Mouse (Mus musculus) heart, adult 2 months (tissue): ENCODE measurements at regions not wholly inside any gene's neighbourhood (a gene's known extent, or its start where the extent isn't known, plus 50 kb on each side); places are given as distances from the start of the nearest gene placed in this dataset.

Source experiments
- DNase-seq, 2 experiments: peaks; one replicate each; pipeline ENCODE4 v3.0.0; 2021
- H3K27ac ChIP-seq: fragments of 200-600 bp; 2 replicates; pipeline ENCODE4 v1.8.1; 2022
- H3K27me3 ChIP-seq: fragments of 200-500 bp; 2 replicates; pipeline ENCODE4 v1.6.1; 2012; ENCODE audit warnings: mild to moderate bottlenecking, low read length, inconsistent platforms, mixed read lengths; ENCODE audit not compliant: control insufficient read depth, insufficient read depth
- H3K36me3 ChIP-seq: fragments of 200-500 bp; 2 replicates; pipeline ENCODE4 v1.6.1; 2012; ENCODE audit warnings: low read length, inconsistent platforms; ENCODE audit not compliant: control insufficient read depth, insufficient read depth
- H3K4me1 ChIP-seq: fragments of 200-500 bp; 2 replicates; pipeline ENCODE4 v1.6.1; 2011; ENCODE audit warnings: low read length; ENCODE audit not compliant: control insufficient read depth, insufficient read depth
- H3K4me3 ChIP-seq: fragments of 200-600 bp; 2 replicates; pipeline ENCODE4 v1.8.1; 2022
- H3K79me2 ChIP-seq: fragments of 200-500 bp; replicated peaks from 2 replicates; pipeline ENCODE4 v1.6.1; 2012; ENCODE audit warnings: mild to moderate bottlenecking, inconsistent platforms, low read length, moderate library complexity, mixed read lengths; ENCODE audit not compliant: control insufficient read depth, insufficient read depth
- H3K9ac ChIP-seq: fragments of 200-500 bp; 2 replicates; pipeline ENCODE4 v1.6.1; 2012; ENCODE audit warnings: low read depth, mild to moderate bottlenecking, control low read depth, inconsistent platforms, low read length, mixed read lengths
- CTCF ChIP-seq: fragments of 200-600 bp; IDR thresholded peaks from 2 replicates; pipeline ENCODE4 v1.8.1; 2022; ENCODE audit warnings: antibody characterized with exemption, mild to moderate bottlenecking, moderate library complexity
- EP300 ChIP-seq: fragments of 200-500 bp; IDR thresholded peaks from 2 replicates; pipeline ENCODE4 v1.6.1; 2011; ENCODE audit warnings: low read depth, low read length, control low read depth; ENCODE audit not compliant: insufficient read depth
- POLR2A ChIP-seq: fragments of 200-500 bp; IDR thresholded peaks from 2 replicates; pipeline ENCODE4 v1.6.1; 2011; ENCODE audit warnings: mild to moderate bottlenecking, low read depth, low read length, control low read depth; ENCODE audit not compliant: insufficient read depth
- WGBS: fragments of 180-500 bp; shearing (Covaris S2); methylation state at CpG from one replicate; pipeline ENCODE4 v1.1.7; 2018; 5-methylcytosine and 5-hydroxymethylcytosine counted together
- intact Hi-C: fragments of 180-260 bp; cut with DNase I; formaldehyde crosslinking; loops from one replicate; pipeline ENCODE4 v1.15.1; 2025

DNA sequence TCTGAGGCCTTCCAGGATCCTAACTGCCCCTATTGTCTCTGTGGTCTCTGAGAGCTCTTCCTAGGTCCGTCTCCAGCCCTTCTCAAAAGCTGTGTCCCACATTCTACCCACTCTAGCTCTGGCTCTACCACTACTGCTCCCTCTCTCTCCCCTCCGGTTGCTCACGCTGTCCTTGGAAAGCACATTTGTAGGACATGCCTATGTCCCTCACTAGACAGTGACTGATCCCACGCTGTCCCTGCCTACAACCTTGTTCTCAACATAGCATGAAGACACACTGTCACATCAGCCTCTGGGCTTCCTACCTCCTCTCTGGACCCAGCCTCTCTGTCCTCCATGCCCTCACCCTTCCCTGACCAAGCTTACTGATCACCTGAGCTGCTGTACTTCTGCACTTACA, 148.5 kb upstream of the Klf14 start:
- Histone ChIP-seq H3K9ac (no peak overlapping the region), H3K27ac (peak overlapping the region; percentile 34), H3K36me3 (peaks cover 8% of the 10 kb centered on the region), H3K4me1 (peaks cover 30% of the 10 kb centered on the region), H3K79me2 (peaks cover 15% of the 10 kb centered on the region), H3K27me3 (no peaks in the 10 kb centered on the region), H3K4me3 (no peak overlapping the region)
- intact Hi-C loops = no loop called here
- TF ChIP-seq POLR2A (no peak), EP300 (no peak), CTCF (no peak)
- no peak for DNase-seq
- WGBS = 62% methylated on average over 4 of the region's 4 CpGs

DNA sequence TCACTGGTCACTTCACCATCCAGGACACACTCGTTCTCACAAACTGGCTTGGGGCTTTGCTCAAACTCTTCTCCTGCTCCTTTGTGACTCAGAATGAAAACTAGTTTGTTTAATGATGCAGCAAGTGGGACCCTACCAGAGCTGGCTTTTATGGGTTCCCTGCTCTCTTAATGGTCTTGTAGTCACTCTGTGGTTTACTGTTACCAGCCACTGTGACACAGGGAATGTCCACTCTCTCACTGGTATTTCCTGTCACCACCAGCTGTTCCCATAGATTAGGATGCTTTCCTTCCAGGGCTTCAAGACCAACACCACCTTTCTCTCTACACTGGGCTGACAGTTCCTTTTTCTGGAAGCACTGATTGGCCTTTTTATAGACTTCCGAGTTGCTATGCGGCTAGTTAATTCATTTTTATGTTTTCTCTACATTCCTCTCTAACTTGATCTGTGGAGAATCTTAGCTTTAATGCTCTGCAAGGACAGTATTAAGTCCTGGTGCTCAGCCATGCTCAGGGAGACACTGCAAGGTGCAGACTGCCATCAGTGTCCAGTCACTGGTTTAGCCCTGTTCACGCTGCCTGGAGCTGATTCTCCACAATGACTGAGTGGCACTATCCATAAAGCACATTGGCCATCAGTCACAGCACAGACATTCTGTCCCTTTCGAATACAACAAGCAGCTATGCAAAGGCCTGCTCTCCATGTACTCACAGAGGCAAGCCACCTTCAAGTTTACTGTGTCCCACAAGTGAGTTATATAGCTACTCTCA, 149.2 kb upstream of the Klf14 start:
- Histone ChIP-seq H3K4me1 (peaks cover 34% of the 10 kb centered on the region), H3K27me3 (no peaks in the 10 kb centered on the region), H3K4me3 (no peak overlapping the region), H3K36me3 (peaks cover 8% of the 10 kb centered on the region), H3K27ac (peak overlapping the region; percentile 34), H3K79me2 (peaks cover 14% of the 10 kb centered on the region), H3K9ac (no peak overlapping the region)
- TF ChIP-seq POLR2A (no peak), EP300 (no peak), CTCF (no peak)
- 43% methylated on average over 5 of the region's 5 CpGs for WGBS
- intact Hi-C loops = no loop called here
- DNase-seq = no peak

DNA sequence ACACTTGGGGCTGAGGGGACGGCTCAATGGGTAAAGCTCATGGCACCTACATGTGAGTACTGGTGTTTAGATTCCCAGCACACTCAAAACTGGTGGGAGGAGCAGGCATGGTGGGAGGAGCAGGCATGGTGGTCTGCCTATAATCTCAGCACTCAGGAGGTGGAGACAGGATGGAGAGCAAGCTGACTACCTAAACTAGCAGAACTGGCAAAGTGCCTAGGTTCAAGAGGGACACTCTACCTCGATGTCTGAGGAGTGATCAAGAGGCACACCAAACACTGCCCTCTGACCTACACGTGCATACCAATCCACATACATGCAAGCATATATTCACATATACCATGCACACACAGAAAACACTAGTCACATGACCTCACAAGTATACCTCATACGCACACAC, 150.7 kb upstream of the Klf14 start:
- Histone ChIP-seq H3K4me1 (peaks cover 39% of the 10 kb centered on the region), H3K9ac (no peak overlapping the region), H3K4me3 (no peak overlapping the region), H3K27ac (no peak overlapping the region), H3K36me3 (peaks cover 11% of the 10 kb centered on the region), H3K27me3 (no peaks in the 10 kb centered on the region), H3K79me2 (peaks cover 15% of the 10 kb centered on the region)
- 81% methylated on average over 4 of the region's 4 CpGs for WGBS
- intact Hi-C loops = no loop called here
- no peak for TF ChIP-seq CTCF
- no peak for TF ChIP-seq EP300
- TF ChIP-seq POLR2A = no peak
- DNase-seq = no peak

GRCm38 (mm10) chr6:31112293-31113077, 153.6 kb upstream of the Klf14 start:
- H3K27me3 ChIP-seq = no peaks in the 10 kb centered on the region
- H3K4me3 ChIP-seq = peak overlapping the region; percentile 46; the same call in 1 of the 2 replicates
- H3K79me2 ChIP-seq = peaks cover 13% of the 10 kb centered on the region
- no peak overlapping the region for H3K9ac ChIP-seq
- peaks cover 45% of the 10 kb centered on the region for H3K4me1 ChIP-seq
- peaks cover 28% of the 10 kb centered on the region for H3K36me3 ChIP-seq
- TF ChIP-seq CTCF = no peak
- TF ChIP-seq POLR2A = no peak
- TF ChIP-seq EP300 = 0 out of 2 replicates have a peak, but pooled peaks have one; percentile 16
- intact Hi-C loops = loop anchor here (2.0 kb wide), 2 partner anchors 16 to 32 kb away; no protein-coding TSS in a partner anchor
- 40% methylated on average over 13 of the region's 13 CpGs for WGBS
- DNase-seq = peak in 1 of 2 experiments; percentile 57
- peak overlapping the region; percentile 81 for H3K27ac ChIP-seq

GRCm38 (mm10) chr6:31113558-31114326, 154.9 kb upstream of the Klf14 start:
- TF ChIP-seq POLR2A = peak; percentile 38; the same call in 1 of the 2 replicates
- no peak for TF ChIP-seq CTCF
- no peak for TF ChIP-seq EP300
- peaks cover 11% of the 10 kb centered on the region for H3K79me2 ChIP-seq
- 35% methylated on average over 21 of the region's 21 CpGs for WGBS
- H3K9ac ChIP-seq = peak overlapping the region; percentile 42
- peak overlapping the region; percentile 81 for H3K27ac ChIP-seq
- DNase-seq = peak; percentile 66 to 72
- intact Hi-C loops = loop anchor here (2.0 kb wide), 2 partner anchors 17 to 33 kb away; no protein-coding TSS in a partner anchor
- H3K4me1 ChIP-seq = peaks cover 42% of the 10 kb centered on the region
- peak overlapping the region; percentile 46 for H3K4me3 ChIP-seq
- H3K27me3 ChIP-seq = no peaks in the 10 kb centered on the region
- peaks cover 23% of the 10 kb centered on the region for H3K36me3 ChIP-seq
